Mouse (Mus musculus): ENCODE measurements around the gene Pex10. TPM values are rescaled to one million over a fixed set of nuclear protein-coding genes. Genes with fewer than 3 reads are reported as not detected.

Gene Pex10
- total and polyA plus RNA-seq, 3 experiments: 9.2 to 21.9 (median 15.6) TPM

DNA sequence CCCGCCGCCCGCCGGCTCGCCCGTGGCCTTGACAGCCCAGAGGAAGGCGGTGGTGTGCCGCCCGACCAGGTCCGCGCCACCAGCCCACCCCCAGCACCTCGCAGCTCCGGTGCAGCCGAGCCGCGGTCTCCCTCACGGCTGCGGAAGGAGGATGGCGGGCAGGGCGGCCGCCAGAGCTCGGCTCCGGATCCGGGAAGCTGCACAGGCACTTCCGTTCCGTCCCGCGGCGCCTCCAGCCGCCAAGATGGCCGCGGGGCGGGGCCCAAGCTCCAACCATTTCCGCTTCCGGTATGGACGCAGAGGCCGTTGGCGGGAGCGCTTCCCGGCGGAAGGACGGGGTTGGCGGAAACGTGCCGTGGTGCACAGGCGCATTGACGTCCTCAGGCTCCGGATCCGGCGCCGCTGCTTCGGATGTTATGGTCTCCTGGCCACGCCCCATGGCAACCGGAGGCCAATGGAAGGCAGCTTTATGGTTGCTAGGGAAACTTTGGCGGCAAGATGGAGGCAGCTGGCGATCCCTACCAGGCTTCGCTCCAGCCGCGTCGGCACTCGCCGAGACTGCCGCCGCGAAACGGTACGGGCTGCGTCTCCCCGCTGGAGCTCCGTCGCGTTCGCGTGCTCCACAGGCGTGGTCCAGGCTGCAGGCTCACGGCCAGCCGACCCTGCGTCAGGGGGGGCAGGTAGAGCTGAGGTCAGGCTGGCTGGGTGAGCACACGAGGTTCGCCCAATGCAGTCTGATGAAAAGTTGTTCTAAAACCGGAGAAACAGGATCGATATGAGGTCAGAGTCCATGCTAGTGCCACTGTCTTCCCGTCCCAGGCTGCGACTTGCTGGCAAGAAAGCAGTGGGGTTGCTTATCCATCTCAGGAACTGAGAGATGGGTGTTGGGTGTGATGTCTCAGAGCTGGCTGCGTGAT is 19.6 kb downstream of the Pex10 start, which contains the start of the genes Rer1 and Morn1 (continued):
- no peak for TF ChIP-seq PAX5 (IDR thresholded peaks at IDR 0.05; ENCODE audit: low read length)
- TF ChIP-seq SIN3A (IDR thresholded peaks at IDR 0.05; ENCODE audit: low read length): peak; percentile 100
- TF ChIP-seq BHLHE40 (IDR thresholded peaks at IDR 0.05; ENCODE audit: low read depth, low read length): peak; percentile 89
- no peak; the same call in 1 of the 2 replicates for TF ChIP-seq MYC (IDR thresholded peaks at IDR 0.05; ENCODE audit: low read depth, low read length)
- TF ChIP-seq EP300 (IDR thresholded peaks at IDR 0.05; ENCODE audit: low read length): no peak
- TF ChIP-seq JUND (conservative IDR thresholded peaks at IDR 0.05; ENCODE audit: low read depth, low read length): no peak
- peak; percentile 83 for TF ChIP-seq POLR2A (IDR thresholded peaks at IDR 0.05; ENCODE audit: low read depth, low read length)
- TF ChIP-seq NRF1 (IDR thresholded peaks at IDR 0.05; ENCODE audit: low read depth, low read length): peak; percentile 97
- no peak for TF ChIP-seq ZKSCAN1 (IDR thresholded peaks at IDR 0.05; ENCODE audit: borderline replicate concordance, low read depth, low read length)

DNA sequence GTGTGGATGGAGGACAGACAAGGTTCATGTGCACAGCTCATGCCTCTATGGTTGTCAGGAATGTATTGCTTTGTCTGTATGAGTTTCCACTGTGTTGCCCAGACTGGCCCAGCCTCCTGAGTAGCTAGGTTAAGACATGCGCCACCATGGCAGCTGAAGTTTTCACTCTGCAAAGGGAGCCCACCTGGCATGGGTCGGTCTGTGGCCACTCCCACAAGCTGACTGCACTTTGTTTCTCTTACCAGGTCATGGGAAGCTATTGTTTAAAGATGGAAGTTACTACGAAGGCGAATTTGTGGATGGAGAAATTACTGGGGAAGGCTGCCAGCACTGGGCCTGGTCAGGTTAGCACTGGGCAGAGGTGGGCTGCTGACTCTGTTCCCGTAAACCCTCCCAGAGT is 22.4 kb downstream of the Pex10 start:
- H3K4me2 ChIP-seq (ENCODE audit: insufficient read depth, low read depth, poor library complexity, severe bottlenecking): no peak overlapping the region
- H3K4me1 ChIP-seq (ENCODE audit: control insufficient read depth in 1 of 2, insufficient read depth in 2 of 2): peaks cover 32 to 65% of the 10 kb centered on the region in 2 experiments
- H3K4me3 ChIP-seq (replicated peaks in 1 of 3; ENCODE audit: low read depth in 2 of 3, low read length in 2 of 3, poor library complexity in 1 of 3): no peak overlapping the region
- H3K9me3 ChIP-seq (replicated peaks; ENCODE audit: low read length): no peaks in the 10 kb centered on the region
- H3K27ac ChIP-seq (ENCODE audit: insufficient read depth, low read depth): peak overlapping the region; percentile 25; the same call in 1 of the 2 replicates
- TF ChIP-seq ZC3H11A (IDR thresholded peaks at IDR 0.05; ENCODE audit: low read depth, low read length) (no peak), ZKSCAN1 (IDR thresholded peaks at IDR 0.05; ENCODE audit: borderline replicate concordance, low read depth, low read length) (no peak), EP300 (IDR thresholded peaks at IDR 0.05; ENCODE audit: low read length) (no peak), TBP (conservative IDR thresholded peaks at IDR 0.05; ENCODE audit: low read depth, low read length) (no peak), SIN3A (IDR thresholded peaks at IDR 0.05; ENCODE audit: low read length) (no peak), NELFE (IDR thresholded peaks at IDR 0.05; ENCODE audit: low read depth, low read length) (no peak), CHD1 (IDR thresholded peaks at IDR 0.05; ENCODE audit: low read depth, low read length) (no peak), MEF2A (IDR thresholded peaks at IDR 0.05; ENCODE audit: borderline replicate concordance, low read depth, low read length) (no peak), PAX5 (IDR thresholded peaks at IDR 0.05; ENCODE audit: low read length) (no peak), NRF1 (IDR thresholded peaks at IDR 0.05; ENCODE audit: low read depth, low read length) (no peak), CTCF (conservative IDR thresholded peaks at IDR 0.05 in 1 of 2, IDR thresholded peaks at IDR 0.05 in 1 of 2; ENCODE audit: low read depth in 2 of 2, low read length in 2 of 2) (no peak), HCFC1 (IDR thresholded peaks at IDR 0.05; ENCODE audit: low read depth, low read length) (no peak), E2F4 (IDR thresholded peaks at IDR 0.05; ENCODE audit: insufficient replicate concordance, low read depth, low read length) (no peak), ZMIZ1 (IDR thresholded peaks at IDR 0.05; ENCODE audit: low read depth, low read length) (no peak)
- H3K27me3 ChIP-seq (replicated peaks): no peaks in the 10 kb centered on the region
- H3K36me3 ChIP-seq (replicated peaks in 1 of 2; ENCODE audit: control insufficient read depth in 1 of 2, insufficient read depth in 1 of 2, low read length in 1 of 2): peaks cover 9 to 33% of the 10 kb centered on the region in 2 experiments
- H3K9ac ChIP-seq (ENCODE audit: insufficient read depth, low read depth): no peak overlapping the region
- DNase-seq (ENCODE audit: extremely low read depth): no peak
- peaks cover 18% of the 10 kb centered on the region for H3K79me2 ChIP-seq (replicated peaks; ENCODE audit: control insufficient read depth, extremely low read depth, insufficient read depth, poor library complexity, severe bottlenecking)
- in situ Hi-C loops (cut with MboI; ENCODE audit: low pct_ligation_motif_present, low pct_unique_long_range_greater_than_20kb, low sequenced_read_pairs) (no loop called here), dilution Hi-C loops (cut with MboI; ENCODE audit: extremely low pct_ligation_motif_present, extremely low pct_unique_long_range_greater_than_20kb, low sequenced_read_pairs) (no loop called here)
